Mouse (Mus musculus): ENCODE data around the gene Ap1ar. TPM values are rescaled to one million over a fixed set of nuclear protein-coding genes. Genes with fewer than 3 reads are reported as not detected.
"Not testable (repeated sequence)": the region's sequence is repeated elsewhere in the genome, so short reads cannot be mapped to it uniquely, and the experiment has no call there.

Gene Ap1ar
- total RNA-seq, 1 experiment from 2014 or later: 70.9 TPM

DNA sequence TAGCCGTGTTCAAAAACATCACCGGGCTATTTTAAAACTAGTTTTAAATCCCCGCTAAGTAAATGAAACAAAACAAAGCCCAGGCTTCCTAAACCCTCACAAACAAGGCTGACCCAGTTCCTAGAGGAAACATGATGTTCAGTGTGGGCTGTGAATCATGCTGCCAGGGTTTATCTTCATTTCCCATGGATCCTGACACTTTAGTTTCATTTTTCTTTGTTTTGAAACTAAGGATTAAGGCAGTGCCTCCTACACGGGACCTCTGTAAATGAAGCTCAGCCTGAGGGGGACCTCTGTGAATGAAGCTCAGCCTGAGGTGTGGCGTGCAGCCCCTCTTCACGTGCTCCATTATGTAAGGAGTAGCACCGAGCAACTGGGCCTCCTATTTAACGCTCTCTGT, 34.5 kb downstream of the Ap1ar start:
- no peak; the same call in 1 of the 2 replicates for ATAC-seq (replicated peaks; ENCODE audit: low read depth, poor library complexity, severe bottlenecking)

DNA sequence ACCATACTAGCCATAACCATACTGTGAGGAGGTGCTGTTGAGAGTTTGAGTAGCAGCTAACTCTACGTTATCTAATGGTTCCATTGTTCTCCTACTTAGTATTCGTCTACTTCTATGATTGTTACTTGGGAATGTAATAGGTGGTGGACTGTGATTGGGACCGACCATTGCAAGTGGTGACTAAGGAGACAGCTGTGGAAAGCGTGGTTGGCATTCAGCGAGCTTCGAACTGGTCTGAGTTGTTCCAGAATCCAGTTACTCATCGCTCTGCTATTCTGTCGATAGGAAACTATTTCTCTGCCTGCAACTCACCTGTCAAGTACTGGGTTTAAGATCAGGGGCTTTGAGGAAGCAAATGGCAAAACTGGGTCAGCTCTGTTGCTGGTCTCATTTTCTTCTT, 36.2 kb downstream of the Ap1ar start:
- no peak for ATAC-seq (replicated peaks; ENCODE audit: low read depth, poor library complexity, severe bottlenecking)

DNA sequence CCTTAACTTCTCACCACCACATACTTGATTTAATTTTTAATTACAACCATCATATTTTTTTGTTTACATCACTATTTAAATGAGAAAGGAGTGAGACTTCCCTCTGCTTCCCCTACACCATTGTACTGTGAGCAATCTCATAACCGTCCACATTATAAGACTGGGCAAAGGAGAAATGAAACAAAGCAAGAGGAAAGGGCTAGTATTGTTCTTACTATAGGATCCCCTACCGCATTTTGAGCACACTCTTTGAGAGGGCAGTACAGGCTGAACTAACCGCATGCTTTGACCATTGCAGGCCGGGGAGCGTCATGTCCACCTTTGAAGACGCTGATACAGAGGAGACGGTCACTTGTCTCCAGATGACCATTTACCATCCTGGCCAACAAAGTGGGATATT, 41.1 kb downstream of the Ap1ar start:
- ATAC-seq (replicated peaks; ENCODE audit: low read depth, poor library complexity, severe bottlenecking): peak; percentile 31; the same call in 1 of the 2 replicates

DNA sequence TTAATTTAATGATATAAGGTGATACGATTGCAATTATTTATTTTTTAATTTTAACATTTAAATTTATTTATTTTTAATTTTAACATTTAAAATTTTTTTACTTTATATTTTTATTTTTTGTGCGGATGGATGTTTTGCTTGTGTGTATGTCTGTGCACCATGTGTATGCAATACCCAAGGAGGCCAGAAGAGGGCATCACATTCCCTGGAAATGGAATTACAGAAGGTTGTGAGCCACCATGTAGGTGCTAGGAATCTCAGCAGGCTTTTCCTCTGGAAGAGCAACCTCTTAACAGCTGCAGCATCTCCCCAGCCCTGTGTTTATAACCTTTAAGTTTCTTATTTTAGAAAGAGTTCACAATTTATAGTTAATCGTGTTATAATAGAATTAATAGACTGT, 41.6 kb downstream of the Ap1ar start:
- no peak for ATAC-seq (replicated peaks; ENCODE audit: low read depth, poor library complexity, severe bottlenecking)

DNA sequence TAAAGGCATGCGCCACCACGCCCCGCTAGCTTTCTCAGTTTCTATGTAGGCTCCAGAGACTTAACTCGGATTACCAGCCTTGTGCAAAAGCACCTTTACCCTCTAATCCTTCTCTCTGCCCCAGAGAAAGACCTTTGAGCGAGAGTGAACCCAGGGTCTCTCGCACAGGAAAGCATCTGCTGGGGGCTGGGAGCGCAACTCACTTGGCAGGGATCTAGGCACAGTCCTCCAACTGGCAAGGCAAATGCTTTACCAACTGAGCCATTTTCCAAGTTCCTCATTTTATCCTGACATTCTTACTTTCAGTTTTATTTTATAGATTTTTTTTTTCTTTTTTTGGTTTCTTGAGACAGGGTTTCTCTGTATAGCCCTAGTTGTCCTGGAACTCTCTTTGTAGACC, 44.3 kb downstream of the Ap1ar start:
- 0 out of 2 replicates have a peak, but pooled peaks have one; percentile 13 for ATAC-seq (replicated peaks; ENCODE audit: low read depth, poor library complexity, severe bottlenecking)

DNA sequence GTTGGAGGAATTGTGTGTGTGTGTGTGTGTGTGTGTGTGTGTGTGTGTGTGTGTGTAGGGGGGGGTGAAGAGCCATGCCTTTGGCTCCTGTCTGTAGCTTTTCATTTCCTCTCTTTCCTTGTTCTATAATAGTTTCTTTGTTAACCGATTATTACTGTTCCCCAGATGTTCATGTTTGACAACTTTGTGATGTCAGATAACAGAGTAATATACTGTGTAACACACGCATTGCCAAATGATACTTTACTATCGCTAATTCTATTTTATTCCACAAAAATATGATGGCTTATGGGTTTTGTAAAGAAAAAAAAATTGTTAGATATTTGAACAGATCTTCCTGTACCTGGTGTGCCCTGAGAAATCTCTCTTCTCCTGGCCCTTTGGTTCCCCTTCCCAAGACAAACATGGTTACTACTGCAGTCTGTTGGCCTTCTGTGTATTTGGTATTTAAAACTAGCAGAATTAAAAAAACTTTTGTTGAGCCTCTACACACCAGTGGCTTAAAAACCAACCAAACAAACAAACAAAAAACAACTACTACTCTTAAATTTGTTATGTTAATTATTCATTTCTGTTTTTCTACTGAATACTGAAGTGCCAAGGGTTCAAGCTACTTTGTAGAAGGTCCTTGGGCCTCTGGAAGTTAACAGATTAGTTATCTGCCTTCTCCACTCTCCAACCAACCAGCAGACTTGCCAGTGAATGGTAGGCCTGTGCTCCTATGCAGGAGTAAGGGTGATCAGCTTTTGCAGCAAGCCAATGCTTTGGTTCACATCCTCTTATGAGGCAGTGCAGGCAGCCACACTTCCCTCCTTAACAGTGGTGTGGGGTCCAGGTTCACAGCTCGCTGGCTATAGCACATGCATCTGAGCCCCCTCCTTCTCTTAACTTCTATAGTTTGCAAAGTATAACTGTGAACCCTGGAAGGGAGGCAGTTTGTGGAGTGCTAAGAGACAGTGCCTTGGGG, 45.4 kb downstream of the Ap1ar start:
- peak; percentile 33 for ATAC-seq (replicated peaks; ENCODE audit: low read depth, poor library complexity, severe bottlenecking)

DNA sequence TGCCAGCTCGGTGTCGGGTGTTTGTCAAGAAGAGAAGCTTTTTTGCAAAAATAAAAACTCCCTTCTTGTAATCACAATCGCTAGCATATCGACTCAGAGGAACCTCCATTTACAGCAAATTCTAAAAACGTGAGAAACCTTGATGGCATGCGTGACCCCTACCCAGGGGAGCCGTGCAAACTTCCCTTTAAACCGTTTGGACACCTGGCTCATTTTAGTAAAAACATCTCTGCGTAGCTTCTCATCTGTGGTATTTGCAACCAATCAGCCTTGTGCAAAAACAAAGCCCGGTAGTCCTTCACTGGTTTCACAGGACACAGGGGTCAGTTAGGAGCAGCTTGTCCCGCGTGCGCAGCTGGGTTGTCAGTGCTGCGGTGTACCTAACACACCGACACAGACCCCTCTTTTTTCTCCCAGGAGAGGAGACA, 46.3 kb downstream of the Ap1ar start:
- ATAC-seq (replicated peaks; ENCODE audit: low read depth, poor library complexity, severe bottlenecking): 0 out of 2 replicates have a peak, but pooled peaks have one; percentile 7

DNA sequence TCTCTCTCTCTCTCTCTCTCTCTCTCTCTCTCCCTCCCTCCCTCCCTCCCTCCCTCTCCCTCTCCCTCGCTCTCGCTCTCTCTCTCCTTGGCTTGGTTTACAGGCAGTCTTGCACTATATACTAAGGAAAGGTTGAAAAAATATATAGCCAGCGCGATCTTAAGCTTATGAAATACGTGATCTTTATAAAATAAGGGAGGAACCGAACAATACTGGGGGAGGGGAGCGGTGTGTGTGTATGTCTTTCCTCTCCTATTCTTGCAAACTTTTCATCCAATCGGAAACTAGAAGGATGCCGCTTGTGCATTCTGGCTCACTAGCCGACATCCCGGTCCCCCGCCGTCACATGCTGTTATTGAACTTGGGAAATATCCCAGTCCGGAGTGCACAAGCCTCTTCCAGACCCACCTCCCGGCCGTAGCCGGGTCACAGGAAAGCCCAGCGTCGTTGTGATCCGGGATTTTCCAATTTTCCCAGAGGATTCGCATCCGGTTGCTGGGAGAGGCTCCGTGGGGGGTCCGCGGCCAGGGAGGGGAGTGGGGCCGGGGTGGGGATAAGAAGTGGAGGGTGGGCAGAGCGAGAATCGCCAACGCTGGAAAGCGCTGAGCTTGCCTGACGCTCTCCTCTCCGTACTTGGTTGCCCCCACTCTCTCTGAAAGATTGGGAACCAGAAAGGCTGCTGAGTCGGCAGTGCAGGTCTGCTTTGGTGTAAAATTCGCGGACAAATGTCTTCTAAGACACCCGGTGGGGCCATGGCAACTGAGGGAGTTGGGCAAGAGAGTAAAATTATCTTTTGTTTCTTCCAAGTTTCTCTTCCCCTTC, 46.9 kb downstream of the Ap1ar start:
- ATAC-seq (replicated peaks; ENCODE audit: low read depth, poor library complexity, severe bottlenecking): peak; percentile 14

DNA sequence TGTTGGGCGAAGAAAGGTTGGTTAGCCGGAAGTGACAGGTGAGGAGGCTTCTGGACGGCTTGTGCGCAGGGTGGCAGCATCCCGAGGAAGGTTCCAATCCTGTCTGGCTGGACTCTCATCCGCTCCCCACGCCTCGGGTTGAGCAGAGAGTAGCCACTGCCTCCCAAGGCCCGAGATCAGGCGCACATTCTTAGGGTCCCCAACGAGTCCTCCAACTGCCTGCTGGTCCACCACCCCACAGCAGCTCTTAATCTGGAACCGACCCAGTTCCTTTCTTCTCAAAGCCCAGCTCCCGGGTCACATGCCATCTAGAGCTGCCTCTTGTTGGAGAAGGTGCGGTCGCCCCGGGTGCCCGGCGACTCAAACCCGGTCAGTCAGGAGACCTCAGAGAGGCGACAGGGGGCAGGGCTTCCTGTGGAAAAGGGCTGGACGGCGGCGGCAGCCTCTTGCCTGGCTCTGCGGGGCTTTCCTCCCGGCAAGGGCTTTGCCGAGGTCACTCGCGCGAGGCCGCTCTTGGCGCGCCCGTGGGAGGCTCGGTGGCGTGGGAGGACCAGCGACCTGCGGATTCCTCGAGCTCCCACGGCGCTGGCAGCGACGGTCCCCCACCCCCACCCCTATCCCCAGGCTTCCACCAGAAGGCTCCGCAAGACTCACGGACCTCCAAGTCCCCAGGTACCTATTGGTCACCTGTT, 47.7 kb downstream of the Ap1ar start, which contains the start of gene Tifa:
Gene Tifa (plus strand): TSS at position 306 of the 692 bp plus-strand sequence.
- ATAC-seq (replicated peaks; ENCODE audit: low read depth, poor library complexity, severe bottlenecking): peak; percentile 48

DNA sequence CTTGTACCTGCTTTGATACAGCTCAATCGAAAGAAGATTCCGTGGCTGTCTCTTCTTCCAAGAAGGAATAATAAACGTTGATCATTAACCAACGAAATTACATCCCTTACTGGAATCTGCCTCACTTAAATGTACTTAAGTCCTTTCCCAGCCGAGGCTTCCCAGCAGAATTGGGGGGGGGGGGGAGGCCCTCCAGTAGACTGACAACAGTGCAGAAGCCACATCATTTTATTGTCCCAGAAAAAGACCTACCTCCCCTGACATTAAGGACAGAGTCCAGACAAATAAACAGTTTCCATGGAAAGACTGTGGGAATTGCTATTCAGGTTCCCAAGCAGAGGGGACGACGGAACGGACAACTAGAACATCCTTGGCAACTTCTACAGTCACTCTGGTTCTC, 48.4 kb downstream of the Ap1ar start:
- ATAC-seq (replicated peaks; ENCODE audit: low read depth, poor library complexity, severe bottlenecking): no peak

DNA sequence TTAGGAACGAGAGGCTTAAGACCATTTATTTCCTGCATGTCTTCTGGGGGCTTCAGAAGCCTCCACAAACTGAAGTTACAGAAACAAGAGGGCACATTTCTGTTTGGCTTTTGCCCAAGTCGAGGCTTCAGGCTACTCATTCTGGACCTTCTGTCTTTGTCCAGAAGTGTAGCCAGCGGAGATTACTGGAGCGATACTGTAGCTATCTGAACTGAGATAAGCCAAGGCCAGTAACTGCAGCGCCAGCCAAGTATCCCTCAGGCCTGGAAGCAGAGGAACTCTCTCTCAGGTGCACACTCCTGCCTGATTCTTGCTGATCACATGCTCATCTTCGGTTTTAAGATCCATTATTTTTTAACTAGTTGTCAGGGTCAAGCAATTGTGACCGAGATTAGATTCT, 49.3 kb downstream of the Ap1ar start:
- ATAC-seq (replicated peaks; ENCODE audit: low read depth, poor library complexity, severe bottlenecking): no peak

DNA sequence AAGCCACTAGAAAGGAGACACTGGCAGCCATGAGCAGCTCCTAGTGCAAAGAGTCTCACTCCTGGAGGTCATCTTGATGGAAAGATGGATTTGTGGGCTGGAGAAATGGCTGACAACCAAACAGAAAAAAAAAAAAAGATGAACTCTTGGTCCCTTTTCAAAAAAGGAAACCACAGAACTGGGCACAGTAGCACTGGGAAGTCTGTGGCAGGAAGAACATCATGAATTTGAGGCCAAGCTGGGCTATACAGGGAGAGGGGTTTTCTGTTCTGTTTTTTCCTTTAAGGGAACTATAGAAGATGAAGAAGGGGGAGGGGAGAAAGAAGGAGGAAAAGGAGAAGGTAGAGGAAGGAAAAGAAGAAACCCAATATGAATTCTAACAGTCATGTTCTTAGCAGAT, 50.3 kb downstream of the Ap1ar start:
- peak; percentile 48 for ATAC-seq (replicated peaks; ENCODE audit: low read depth, poor library complexity, severe bottlenecking)

DNA sequence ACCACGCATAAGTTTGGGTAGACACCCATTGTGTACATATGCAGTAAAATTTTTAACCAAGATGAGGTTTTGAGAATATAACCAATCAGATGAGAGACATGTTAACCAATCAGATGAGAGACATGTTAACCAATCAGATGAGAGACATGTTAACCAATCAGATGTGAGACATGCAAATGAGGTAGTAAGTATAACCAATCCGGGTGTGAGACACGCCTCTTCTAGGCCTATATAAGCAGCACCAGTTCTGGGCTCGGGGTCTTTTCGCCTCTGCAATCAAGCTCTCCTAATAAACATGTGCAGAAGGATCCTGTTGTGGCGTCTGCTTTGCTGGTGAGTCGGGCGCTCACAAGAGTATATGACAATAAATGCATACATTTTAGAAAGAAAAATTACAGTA, 53.6 kb downstream of the Ap1ar start:
- ATAC-seq (replicated peaks; ENCODE audit: low read depth, poor library complexity, severe bottlenecking): not testable (repeated sequence)

DNA sequence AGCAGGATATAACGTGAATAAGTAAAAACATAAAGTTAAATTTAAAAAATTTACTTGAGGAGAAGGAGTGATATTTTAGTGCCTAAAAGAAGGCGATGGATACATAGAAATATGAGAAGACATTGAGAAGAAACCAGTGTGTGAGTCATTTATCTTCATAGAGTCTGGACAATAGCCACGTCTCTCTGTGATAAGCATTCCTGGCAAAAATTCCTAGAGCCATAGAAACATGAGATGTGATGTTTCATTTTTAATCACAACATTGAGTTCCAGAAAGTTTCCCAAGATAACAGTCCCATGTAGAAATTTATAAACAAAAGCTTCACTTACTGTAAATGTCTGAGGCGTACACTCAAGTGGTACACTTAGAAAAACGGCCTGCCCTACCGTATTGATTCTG, 54.4 kb downstream of the Ap1ar start:
- no peak for ATAC-seq (replicated peaks; ENCODE audit: low read depth, poor library complexity, severe bottlenecking)

DNA sequence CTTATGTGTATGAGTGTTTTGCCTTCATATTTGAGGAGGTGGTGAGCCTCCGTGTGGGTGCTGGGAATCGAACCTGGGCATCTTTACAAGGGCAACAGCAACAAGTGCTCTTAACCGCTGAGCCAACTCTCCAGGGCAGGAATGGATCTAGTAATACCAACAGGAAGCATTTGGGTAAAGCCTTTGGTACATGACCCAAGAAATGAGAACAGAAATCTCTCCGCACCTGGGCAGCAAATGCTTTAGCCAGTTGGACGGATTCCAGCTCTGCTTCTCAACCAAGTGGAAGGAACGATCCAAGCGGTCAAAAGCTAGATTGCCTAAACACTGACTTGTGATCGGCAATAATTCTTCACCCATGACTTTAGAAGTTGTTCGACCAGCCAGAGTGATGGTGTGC, 56.4 kb downstream of the Ap1ar start:
- ATAC-seq (replicated peaks; ENCODE audit: low read depth, poor library complexity, severe bottlenecking): no peak

DNA sequence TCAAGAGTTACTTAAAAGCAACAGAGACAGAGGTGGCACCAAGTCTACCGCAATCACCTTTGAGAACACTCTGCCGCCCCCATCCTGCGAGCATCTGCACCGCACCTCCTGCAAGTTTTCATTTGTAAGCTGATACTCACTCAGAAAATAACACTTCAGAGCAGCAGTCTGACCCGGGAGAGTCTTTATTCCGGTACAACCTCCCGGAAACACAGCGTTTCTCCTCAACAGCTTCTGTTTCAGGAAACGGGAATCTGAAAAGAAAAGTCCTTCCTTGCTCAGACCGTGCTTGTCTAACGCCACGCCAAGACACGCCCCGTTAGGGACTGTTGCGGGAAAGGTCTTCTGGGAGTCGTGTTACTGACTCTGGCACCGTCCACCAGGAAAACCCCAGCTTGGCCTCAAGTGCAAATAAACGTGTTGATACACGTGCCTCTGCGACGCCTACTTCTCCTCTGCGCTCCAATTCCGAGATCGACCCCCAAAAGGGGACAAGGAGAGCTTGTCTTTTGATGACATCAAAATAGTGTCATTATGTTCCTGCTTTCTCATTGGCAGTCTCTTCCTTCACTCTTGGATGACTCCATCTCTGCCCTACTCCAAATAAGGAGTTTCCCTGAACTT, 57.2 kb downstream of the Ap1ar start, which contains the start of gene Alpk1:
Gene Alpk1 (minus strand): TSS at position 507 of the 624 bp plus-strand sequence.
- peak; percentile 96 for ATAC-seq (replicated peaks; ENCODE audit: low read depth, poor library complexity, severe bottlenecking)

DNA sequence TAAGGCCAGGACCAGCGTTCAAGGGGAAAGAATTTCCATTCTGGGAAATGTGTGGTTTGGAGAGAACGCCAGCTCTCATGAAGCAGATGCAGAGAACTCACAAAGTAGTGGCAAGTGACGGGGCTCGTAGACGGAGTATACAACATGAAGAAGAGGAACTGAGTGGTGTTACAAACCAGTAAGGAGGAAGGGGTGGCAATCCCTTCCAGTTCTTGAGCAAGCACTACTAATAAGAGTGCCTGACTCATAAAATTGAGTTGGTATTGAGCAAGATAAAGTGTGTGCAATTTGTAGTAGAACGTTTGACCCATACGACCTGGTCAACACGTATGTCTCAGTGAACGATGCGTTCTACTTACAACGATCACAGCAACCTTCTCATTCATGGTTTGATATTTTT, 68.2 kb downstream of the Ap1ar start:
- ATAC-seq (replicated peaks; ENCODE audit: low read depth, poor library complexity, severe bottlenecking): peak; percentile 99

DNA sequence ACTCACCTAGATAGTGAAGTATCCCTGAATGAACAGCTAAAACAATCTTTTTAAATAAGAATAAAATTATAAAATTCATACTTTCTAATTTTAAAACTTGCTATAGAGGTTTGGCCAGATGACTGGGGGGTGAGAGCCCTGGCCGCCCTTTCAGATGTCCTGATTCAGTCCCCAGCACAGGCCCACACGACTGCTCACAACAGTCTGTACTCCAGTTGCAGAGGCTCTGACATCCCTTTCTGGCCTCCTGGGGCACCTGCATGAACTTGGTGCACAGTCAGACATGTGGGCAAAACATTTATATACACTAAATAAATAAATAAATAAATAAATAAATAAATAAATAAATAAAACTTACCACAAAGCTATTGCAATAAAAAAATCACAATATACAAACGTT, 71.4 kb downstream of the Ap1ar start:
- ATAC-seq (replicated peaks; ENCODE audit: low read depth, poor library complexity, severe bottlenecking): no peak

DNA sequence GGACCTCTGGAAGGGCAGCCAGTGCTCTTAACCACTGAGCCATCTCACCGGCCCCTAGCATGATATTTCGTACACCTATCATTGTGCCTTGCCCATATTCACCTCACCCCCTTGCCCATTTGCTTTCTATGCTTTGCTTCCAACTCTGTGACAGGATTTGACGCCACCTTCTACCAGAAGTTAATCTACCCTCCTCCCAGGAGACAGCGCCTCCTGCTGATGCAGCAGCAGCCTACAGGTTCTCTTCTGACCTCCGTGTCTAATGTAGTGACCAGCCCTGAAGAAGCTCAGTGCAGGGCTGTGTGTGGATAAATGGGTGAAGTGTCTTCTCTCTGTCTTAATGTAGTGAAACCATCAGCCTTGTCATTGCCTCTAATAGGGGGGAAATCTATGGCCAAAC, 72.8 kb downstream of the Ap1ar start:
- no peak for ATAC-seq (replicated peaks; ENCODE audit: low read depth, poor library complexity, severe bottlenecking)
